Mouse (Mus musculus): ENCODE measurements around the gene Cfp. TPM values are rescaled to one million over a fixed set of nuclear protein-coding genes. Genes with fewer than 3 reads are reported as not detected.

Gene Cfp
- 103 TPM for polyA plus RNA-seq (2015; fragmentation: Illumina TruSeq; extraction: RNeasy Lipid Tissue Mini Kit (QIAGEN cat#74804); ENCODE audit: insufficient read depth, low replicate concordance)

GRCm38 (mm10) chrX:20931364-20931763 is at the start of gene Cfp:
Gene Cfp (minus strand): TSS chrX:20931555.

GRCm38 (mm10) chrX:20961477-20962378 is 30.4 kb upstream of the Cfp start, which contains the start of gene Uxt:
Gene Uxt (minus strand): TSS chrX:20962017.

GRCm38 (mm10) chrX:20950191-20950880 is 19.0 kb upstream of the Cfp start, which contains the start of gene Elk1:
Gene Elk1 (minus strand): TSS chrX:20950608.

GRCm38 (mm10) chrX:20920844-20921364 is 10.5 kb downstream of the Cfp start, which contains the start of gene Syn1:
Gene Syn1 (minus strand): TSS chrX:20921004.

Other genes with a start within 250 kb of the Cfp start
- gene Cdk16, start 243.6 kb downstream of the Cfp start, polyA plus RNA-seq (2015; fragmentation: Illumina TruSeq; extraction: RNeasy Lipid Tissue Mini Kit (QIAGEN cat#74804); ENCODE audit: insufficient read depth, low replicate concordance) = 91.7 TPM
- gene Usp11, start 227.6 kb downstream of the Cfp start, polyA plus RNA-seq (2015; fragmentation: Illumina TruSeq; extraction: RNeasy Lipid Tissue Mini Kit (QIAGEN cat#74804); ENCODE audit: insufficient read depth, low replicate concordance) = 34.9 TPM
- 112 TPM for gene Araf, start 133.7 kb downstream of the Cfp start, polyA plus RNA-seq (2015; fragmentation: Illumina TruSeq; extraction: RNeasy Lipid Tissue Mini Kit (QIAGEN cat#74804); ENCODE audit: insufficient read depth, low replicate concordance)
- gene Timp1, start 61.4 kb downstream of the Cfp start, polyA plus RNA-seq (2015; fragmentation: Illumina TruSeq; extraction: RNeasy Lipid Tissue Mini Kit (QIAGEN cat#74804); ENCODE audit: insufficient read depth, low replicate concordance) = 6.1 TPM
- gene Syn1, start 10.6 kb downstream of the Cfp start, polyA plus RNA-seq (2015; fragmentation: Illumina TruSeq; extraction: RNeasy Lipid Tissue Mini Kit (QIAGEN cat#74804); ENCODE audit: insufficient read depth, low replicate concordance) = 0.65 TPM
- gene Elk1, start 19.1 kb upstream of the Cfp start, polyA plus RNA-seq (2015; fragmentation: Illumina TruSeq; extraction: RNeasy Lipid Tissue Mini Kit (QIAGEN cat#74804); ENCODE audit: insufficient read depth, low replicate concordance) = 12.3 TPM
- gene Uxt, start 30.5 kb upstream of the Cfp start, polyA plus RNA-seq (2015; fragmentation: Illumina TruSeq; extraction: RNeasy Lipid Tissue Mini Kit (QIAGEN cat#74804); ENCODE audit: insufficient read depth, low replicate concordance) = 37.4 TPM
- gene Zfp182, start 130.8 kb upstream of the Cfp start, polyA plus RNA-seq (2015; fragmentation: Illumina TruSeq; extraction: RNeasy Lipid Tissue Mini Kit (QIAGEN cat#74804); ENCODE audit: insufficient read depth, low replicate concordance) = 46.6 TPM
- not detected for gene Spaca5, start 136.9 kb upstream of the Cfp start, polyA plus RNA-seq (2015; fragmentation: Illumina TruSeq; extraction: RNeasy Lipid Tissue Mini Kit (QIAGEN cat#74804); ENCODE audit: insufficient read depth, low replicate concordance)
- 2.2 TPM for gene Zfp300, start 158.0 kb upstream of the Cfp start, polyA plus RNA-seq (2015; fragmentation: Illumina TruSeq; extraction: RNeasy Lipid Tissue Mini Kit (QIAGEN cat#74804); ENCODE audit: insufficient read depth, low replicate concordance)
- gene Ssxa1, start 184.3 kb upstream of the Cfp start, polyA plus RNA-seq (2015; fragmentation: Illumina TruSeq; extraction: RNeasy Lipid Tissue Mini Kit (QIAGEN cat#74804); ENCODE audit: insufficient read depth, low replicate concordance) = not detected
- not detected for gene Gm21876, start 244.1 kb upstream of the Cfp start, polyA plus RNA-seq (2015; fragmentation: Illumina TruSeq; extraction: RNeasy Lipid Tissue Mini Kit (QIAGEN cat#74804); ENCODE audit: insufficient read depth, low replicate concordance)

All from spleen, adult 10 weeks (tissue).